Mouse (Mus musculus) splenic B cell, adult 2 months (primary cell): Measurements from ENCODE around the gene Nol10.
"Not testable (repeated sequence)": the region's sequence is repeated elsewhere in the genome, so short reads cannot be mapped to it uniquely, and the experiment has no call there.

Source experiments
- DNase-seq: peaks from one replicate; pipeline ENCODE4 v3.0.0-alpha.2; 2011; ENCODE audit warnings: low read depth, low spot score
- H3K27me3 ChIP-seq: 2 replicates; pipeline ENCODE4 v1.6.1; 2012; ENCODE audit warnings: mild to moderate bottlenecking, low read length, moderate library complexity, mixed read lengths; ENCODE audit not compliant: control insufficient read depth, poor library complexity, insufficient read depth, severe bottlenecking
- H3K36me3 ChIP-seq: 2 replicates; pipeline ENCODE4 v1.6.1; 2012; ENCODE audit warnings: mild to moderate bottlenecking, low read length, moderate library complexity, mixed read lengths; ENCODE audit not compliant: control insufficient read depth, poor library complexity, insufficient read depth, severe bottlenecking

Gene Nol10

GRCm38 (mm10) chr12:17448781-17449180 lies 100.5 kb downstream of the Nol10 start:
- Histone ChIP-seq H3K36me3 (no peaks in the 10 kb centered on the region), H3K27me3 (no peaks in the 10 kb centered on the region)
- DNase-seq = no peak

GRCm38 (mm10) chr12:17449661-17450091 lies 101.4 kb downstream of the Nol10 start:
- H3K27me3 ChIP-seq = no peaks in the 10 kb centered on the region
- no peaks in the 10 kb centered on the region for H3K36me3 ChIP-seq
- no peak for DNase-seq

DNA sequence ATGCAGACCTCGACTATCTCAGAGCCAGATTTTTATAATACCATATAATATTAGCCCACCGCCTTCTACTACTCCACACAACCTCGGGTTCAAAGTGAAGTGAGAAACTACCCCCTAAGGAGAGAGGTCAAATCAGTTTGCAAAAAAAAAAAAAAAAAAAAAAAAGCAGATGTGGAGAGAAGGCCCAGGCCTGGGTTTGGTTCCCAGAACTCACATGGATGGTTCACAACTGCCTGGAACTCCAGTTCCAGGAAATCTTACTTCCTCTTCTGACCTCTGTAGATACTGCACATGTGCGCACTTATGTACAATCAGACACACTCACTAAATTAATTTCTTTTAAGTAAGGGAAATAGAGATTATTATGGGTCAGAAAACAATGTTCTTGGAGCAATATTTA lies 102.2 kb downstream of the Nol10 start:
- Histone ChIP-seq H3K36me3 (no peaks in the 10 kb centered on the region), H3K27me3 (no peaks in the 10 kb centered on the region)
- no peak for DNase-seq

- Histone ChIP-seq H3K27me3 (no peaks in the 10 kb centered on the region), H3K36me3 (no peaks in the 10 kb centered on the region)
- DNase-seq = no peak
These were observed 102.7 kb downstream of the Nol10 start for GRCm38 (mm10) chr12:17450908-17451307.

- Histone ChIP-seq H3K36me3 (no peaks in the 10 kb centered on the region), H3K27me3 (no peaks in the 10 kb centered on the region)
- DNase-seq = no peak
These were observed 104.0 kb downstream of the Nol10 start for GRCm38 (mm10) chr12:17452273-17452672.

DNA sequence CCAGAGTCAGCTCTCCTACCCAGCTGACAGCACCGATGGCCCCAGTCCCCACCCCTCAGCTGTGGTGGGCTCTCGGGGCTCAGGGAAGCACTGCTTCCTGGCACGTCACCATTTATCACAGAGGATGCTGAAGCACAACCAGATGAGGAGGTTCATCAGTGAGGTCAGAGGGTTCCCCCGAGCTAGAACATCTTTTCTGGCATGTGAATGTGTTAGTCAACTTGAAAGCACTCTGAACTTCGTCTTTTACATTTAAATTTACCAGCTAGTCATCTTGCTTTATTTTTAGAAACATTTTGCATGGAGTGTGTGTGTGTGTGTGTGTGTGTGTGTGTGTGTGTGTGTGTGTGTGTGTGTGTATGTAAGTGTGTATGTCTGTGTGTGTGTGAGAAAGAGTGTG lies 105.7 kb downstream of the Nol10 start:
- Histone ChIP-seq H3K27me3 (no peaks in the 10 kb centered on the region), H3K36me3 (no peaks in the 10 kb centered on the region)
- DNase-seq = peak; percentile 8

GRCm38 (mm10) chr12:17455096-17455495 lies 106.8 kb downstream of the Nol10 start:
- DNase-seq = no peak
- no peaks in the 10 kb centered on the region for H3K36me3 ChIP-seq
- H3K27me3 ChIP-seq = no peaks in the 10 kb centered on the region

GRCm38 (mm10) chr12:17459223-17459622 lies 111.0 kb downstream of the Nol10 start:
- H3K36me3 ChIP-seq, H3K27me3 ChIP-seq, DNase-seq: not testable (repeated sequence)

DNA sequence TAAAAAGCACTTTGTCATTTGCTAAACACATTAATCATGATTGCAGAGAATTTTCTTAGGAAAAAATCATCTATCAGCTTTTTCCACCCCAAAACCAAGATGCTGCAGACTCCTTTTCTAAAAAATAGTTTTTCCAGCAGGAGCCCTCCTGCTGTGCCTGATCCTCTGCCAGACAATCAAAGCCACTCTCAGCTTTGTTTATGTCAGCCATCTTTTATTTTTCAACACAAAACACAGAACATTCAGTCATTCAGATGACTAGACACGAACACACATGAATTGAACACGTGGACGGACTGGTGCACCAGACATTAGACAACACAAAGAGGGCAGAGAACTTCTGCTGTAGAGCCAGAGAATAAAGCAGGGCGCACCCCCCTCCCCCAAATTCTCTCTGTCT lies 115.4 kb downstream of the Nol10 start:
- DNase-seq = no peak
- H3K36me3 ChIP-seq = no peaks in the 10 kb centered on the region

DNA sequence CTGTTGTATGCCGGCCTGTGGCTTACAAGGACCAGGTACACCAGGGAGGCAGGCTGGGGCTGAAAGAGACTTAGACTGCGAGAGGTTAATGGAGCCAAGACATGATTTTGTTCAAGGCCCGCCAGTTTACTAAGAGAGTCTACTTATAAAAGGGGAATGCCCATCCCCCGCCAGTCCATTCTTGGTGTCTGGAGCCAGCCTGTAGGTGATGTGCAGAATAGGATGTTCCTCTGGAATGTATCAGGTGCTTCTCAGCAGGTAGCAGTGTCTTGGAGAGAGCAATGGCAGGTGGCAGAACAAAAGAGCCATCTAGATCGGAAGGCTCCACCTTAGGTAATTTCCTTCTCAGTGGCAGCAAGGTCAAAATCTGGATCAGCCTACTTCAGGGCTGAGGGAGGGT lies 116.3 kb downstream of the Nol10 start:
- not testable (repeated sequence) for H3K27me3 ChIP-seq, DNase-seq, H3K36me3 ChIP-seq

More for the DNA sequence above, 115.4 kb downstream of the Nol10 start:
- H3K27me3 ChIP-seq = no peaks in the 10 kb centered on the region

DNA sequence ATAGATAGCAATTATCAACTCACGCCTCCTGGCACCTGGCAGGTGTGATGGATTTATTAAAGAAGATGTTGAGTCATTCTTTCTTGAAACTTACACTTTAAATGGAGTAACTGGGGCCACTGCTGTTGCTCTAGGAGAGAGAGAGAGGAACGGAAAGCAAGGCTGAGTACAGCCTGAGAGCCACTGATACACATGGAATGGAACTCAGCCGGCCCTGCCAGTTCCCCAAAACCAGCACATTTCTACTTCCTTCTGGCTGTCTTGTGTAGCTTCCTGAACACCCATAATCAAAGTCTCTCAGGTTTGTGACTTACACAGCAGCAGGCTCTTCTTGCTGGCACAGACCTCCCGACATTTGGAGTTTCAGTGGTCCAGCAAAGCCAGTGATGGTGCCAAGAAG lies 118.5 kb downstream of the Nol10 start:
- Histone ChIP-seq H3K36me3 (no peaks in the 10 kb centered on the region), H3K27me3 (no peaks in the 10 kb centered on the region)
- DNase-seq = no peak

GRCm38 (mm10) chr12:17468359-17468758 lies 120.1 kb downstream of the Nol10 start:
- Histone ChIP-seq H3K27me3 (no peaks in the 10 kb centered on the region), H3K36me3 (no peaks in the 10 kb centered on the region; the same call in 1 of the 2 replicates)
- no peak for DNase-seq

DNA sequence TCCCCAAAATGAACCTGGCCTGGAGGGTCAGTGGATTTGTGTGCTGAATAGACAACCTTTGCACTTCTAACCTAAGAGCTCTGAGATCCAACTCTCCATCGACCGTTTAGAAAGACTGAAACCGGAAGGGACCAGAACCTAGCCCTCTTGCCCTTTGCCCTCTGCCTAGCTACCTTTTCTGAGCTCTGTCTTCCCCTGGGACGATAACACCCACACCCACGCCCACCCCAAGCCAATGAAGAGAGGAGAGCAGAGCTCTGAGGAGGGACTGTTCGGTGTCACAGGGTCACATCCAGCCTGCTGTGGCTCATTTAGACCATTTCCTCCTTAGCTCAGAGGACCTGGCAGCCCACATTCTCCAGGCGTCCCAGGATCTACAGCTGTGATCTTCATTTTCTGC lies 121.6 kb downstream of the Nol10 start:
- Histone ChIP-seq H3K36me3 (no peaks in the 10 kb centered on the region; the same call in 1 of the 2 replicates), H3K27me3 (no peaks in the 10 kb centered on the region)
- DNase-seq = no peak

DNA sequence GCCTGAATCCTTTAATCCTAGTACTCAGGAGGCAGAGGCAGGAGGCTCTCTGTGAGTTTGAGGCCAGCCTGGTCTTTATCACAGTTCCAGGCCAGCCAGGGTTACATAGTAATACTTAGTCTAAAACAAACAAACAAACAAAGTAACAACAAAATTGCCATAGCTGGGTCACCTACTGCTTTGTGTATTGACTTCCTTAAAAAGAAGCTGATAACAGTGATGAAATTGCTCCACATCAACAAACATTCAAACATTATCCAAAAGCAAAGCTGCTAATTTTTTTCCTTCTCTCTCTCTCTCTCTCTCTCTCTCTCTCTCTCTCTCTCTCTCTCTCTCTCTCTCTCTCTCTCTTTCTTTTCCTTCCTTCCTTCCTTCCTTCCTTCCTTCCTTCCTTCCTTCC lies 122.3 kb downstream of the Nol10 start:
- H3K36me3 ChIP-seq, DNase-seq, H3K27me3 ChIP-seq: not testable (repeated sequence)

- peak; percentile 18 for DNase-seq
- Histone ChIP-seq H3K27me3 (no peaks in the 10 kb centered on the region), H3K36me3 (no peaks in the 10 kb centered on the region; the same call in 1 of the 2 replicates)
These were observed 123.1 kb downstream of the Nol10 start for GRCm38 (mm10) chr12:17471405-17471804.

DNA sequence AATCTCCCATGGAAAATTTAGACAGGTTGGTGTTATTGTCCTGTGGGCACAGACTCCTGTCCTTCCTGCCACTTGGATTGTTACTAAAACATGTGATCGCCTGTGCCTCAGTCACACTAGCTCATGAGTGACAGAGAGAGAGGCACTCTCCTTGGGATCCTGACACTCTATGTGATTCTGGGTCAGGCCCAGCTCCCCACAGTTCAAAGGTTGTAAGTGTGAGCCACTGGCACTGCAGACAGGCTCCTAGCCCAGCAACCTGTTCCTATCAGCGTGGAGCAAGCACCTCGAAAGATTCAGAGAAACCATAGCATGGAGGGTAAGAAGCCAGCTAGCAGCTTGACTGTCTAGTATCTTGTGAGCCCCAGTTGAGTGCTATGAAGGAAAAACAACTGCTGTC lies 124.9 kb downstream of the Nol10 start:
- Histone ChIP-seq H3K36me3 (no peaks in the 10 kb centered on the region; the same call in 1 of the 2 replicates), H3K27me3 (no peaks in the 10 kb centered on the region)
- DNase-seq = no peak
